Mouse (Mus musculus) limb, embryonic 15.5 days (tissue): ENCODE data around the gene Tbc1d2. TPM values are rescaled to one million over a fixed set of nuclear protein-coding genes. Genes with fewer than 3 reads are reported as not detected.
"Not testable (repeated sequence)": the region's sequence is repeated elsewhere in the genome, so short reads cannot be mapped to it uniquely, and the experiment has no call there.

ENCODE experiments used
- ATAC-seq: fragments of 200-750 bp; cut with Nextera tagmentation; 2 replicates; pipeline ENCODE4 v1.8.0; 2017; ENCODE audit warnings: low read depth, moderate TSS enrichment; ENCODE audit not compliant: insufficient number of reproducible peaks, low FRiP score, low TSS enrichment
- H3K27ac ChIP-seq: fragments of 300-500 bp; sonication (generic); 2 replicates; pipeline ENCODE4 v1.5.1; 2015; ENCODE audit warnings: moderate library complexity, mild to moderate bottlenecking, inconsistent platforms
- H3K27me3 ChIP-seq: fragments of 300-500 bp; sonication (generic); 2 replicates; pipeline ENCODE4 v1.6.1; 2015; ENCODE audit warnings: inconsistent platforms
- H3K36me3 ChIP-seq: fragments of 300-500 bp; sonication (generic); 2 replicates; pipeline ENCODE4 v1.6.1; 2015; ENCODE audit warnings: inconsistent platforms
- H3K4me1 ChIP-seq: fragments of 300-500 bp; sonication (generic); 2 replicates; pipeline ENCODE4 v1.6.1; 2015; ENCODE audit warnings: inconsistent platforms
- H3K4me2 ChIP-seq: fragments of 300-500 bp; sonication (generic); 2 replicates; pipeline ENCODE4 v1.6.1; 2015; ENCODE audit warnings: mild to moderate bottlenecking, inconsistent platforms
- H3K4me3 ChIP-seq: fragments of 300-500 bp; sonication (generic); 2 replicates; pipeline ENCODE4 v1.5.1; 2015; ENCODE audit warnings: mild to moderate bottlenecking, inconsistent platforms
- H3K9ac ChIP-seq: fragments of 300-500 bp; sonication (generic); 2 replicates; pipeline ENCODE4 v1.6.1; 2015; ENCODE audit warnings: inconsistent platforms
- H3K9me3 ChIP-seq: fragments of 300-500 bp; sonication (generic); 2 replicates; pipeline ENCODE4 v1.6.1; 2016; ENCODE audit warnings: inconsistent platforms
- WGBS: fragments of 180-500 bp; shearing (Covaris S2); methylation state at CpG from one replicate; pipeline ENCODE4 v1.1.7; 2015; 5-methylcytosine and 5-hydroxymethylcytosine counted together
- polyA plus RNA-seq: library from polyadenylated mRNA; unstranded; fragments of >200 nt; fragmentation: Nextera tagmentation; extraction: Ambion mirVana; gene quantifications from 2 replicates; pipeline ENCODE4 v1.2.1, GENCODE M21; 2015

Gene Tbc1d2
- polyA plus RNA-seq, 1 experiment from 2014 or later, result 2.5 TPM

DNA sequence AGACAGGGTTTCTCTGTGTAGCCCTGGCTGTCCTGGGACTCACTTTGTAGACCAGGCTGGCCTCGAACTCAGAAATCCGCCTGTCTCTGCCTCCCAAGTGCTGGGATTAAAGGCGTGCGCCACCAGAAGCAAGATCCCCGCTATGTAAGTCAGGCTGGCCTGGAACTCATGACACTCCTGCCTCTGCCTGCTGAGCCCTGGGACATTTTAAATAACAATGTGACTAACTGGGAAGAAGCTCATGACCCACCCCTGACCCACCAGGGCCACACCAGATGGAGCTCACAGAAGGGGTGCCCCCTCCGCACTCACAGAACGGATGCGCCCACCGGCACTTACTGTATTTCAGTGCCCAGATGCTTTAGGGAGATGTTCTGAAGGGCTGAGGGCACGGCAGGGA lies 12.8 kb downstream of the Tbc1d2 start:
- H3K36me3 ChIP-seq, ATAC-seq, H3K27ac ChIP-seq, H3K27me3 ChIP-seq, H3K4me3 ChIP-seq, H3K9ac ChIP-seq, H3K4me1 ChIP-seq, H3K9me3 ChIP-seq, H3K4me2 ChIP-seq: not testable (repeated sequence)
- WGBS, result 89% methylated on average over 10 of the region's 10 CpGs

DNA sequence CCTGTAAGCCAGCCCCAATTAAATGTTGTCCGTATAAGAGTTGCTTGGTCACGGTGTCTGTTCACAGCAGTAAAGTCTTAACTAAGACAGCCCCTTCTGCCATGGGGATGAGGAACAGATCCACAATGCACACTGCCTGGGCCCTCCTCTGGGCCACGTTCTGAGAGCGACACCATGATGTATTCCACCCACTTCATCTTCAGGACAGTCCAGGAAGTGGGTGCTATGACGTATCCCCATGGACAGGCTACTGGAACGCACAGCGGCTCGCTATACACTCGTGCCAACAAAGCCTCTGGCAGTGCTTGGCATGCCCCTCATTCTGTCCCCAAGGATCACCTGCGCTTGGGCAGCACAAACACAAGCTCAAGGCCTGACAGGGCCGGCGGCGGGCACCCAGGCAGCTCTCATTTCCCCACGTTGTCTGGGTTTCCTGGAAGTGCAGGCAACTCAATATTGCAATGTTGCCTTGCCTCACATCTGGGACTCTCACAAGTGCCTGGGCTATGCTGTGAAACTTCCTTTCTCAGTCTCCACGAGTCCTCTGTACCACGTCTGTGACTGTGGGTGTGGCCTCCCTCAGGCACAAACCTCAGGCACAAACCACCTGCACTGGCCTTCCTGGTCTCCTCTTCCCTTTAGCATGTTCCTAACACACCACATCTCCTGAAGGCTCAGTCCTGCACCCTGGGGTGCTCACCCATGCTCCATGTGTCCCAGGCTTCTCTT lies 14.1 kb downstream of the Tbc1d2 start:
- Histone ChIP-seq H3K4me2 (no peak overlapping the region), H3K27ac (no peak overlapping the region), H3K27me3 (no peaks in the 10 kb centered on the region), H3K36me3 (no peaks in the 10 kb centered on the region), H3K4me1 (no peaks in the 10 kb centered on the region), H3K4me3 (no peak overlapping the region), H3K9me3 (no peaks in the 10 kb centered on the region), H3K9ac (no peak overlapping the region)
- peak; percentile 30; the same call in 1 of the 2 replicates for ATAC-seq
- WGBS, result 80% methylated on average over 16 of the region's 16 CpGs

- H3K4me1 ChIP-seq, result 0 out of 2 replicates have a peak, but pooled peaks cover 2% of the 10 kb centered on the region
- H3K27ac ChIP-seq, result no peak overlapping the region
- 64% methylated on average over 6 of the region's 6 CpGs for WGBS
- no peak overlapping the region for H3K9ac ChIP-seq
- no peaks in the 10 kb centered on the region for H3K9me3 ChIP-seq
- H3K27me3 ChIP-seq, result no peaks in the 10 kb centered on the region
- no peak overlapping the region for H3K4me3 ChIP-seq
- H3K36me3 ChIP-seq, result no peaks in the 10 kb centered on the region
- no peak overlapping the region for H3K4me2 ChIP-seq
- ATAC-seq, result no peak
Measured at GRCm38 (mm10) chr4:46634881-46635280, 15.1 kb downstream of the Tbc1d2 start.

DNA sequence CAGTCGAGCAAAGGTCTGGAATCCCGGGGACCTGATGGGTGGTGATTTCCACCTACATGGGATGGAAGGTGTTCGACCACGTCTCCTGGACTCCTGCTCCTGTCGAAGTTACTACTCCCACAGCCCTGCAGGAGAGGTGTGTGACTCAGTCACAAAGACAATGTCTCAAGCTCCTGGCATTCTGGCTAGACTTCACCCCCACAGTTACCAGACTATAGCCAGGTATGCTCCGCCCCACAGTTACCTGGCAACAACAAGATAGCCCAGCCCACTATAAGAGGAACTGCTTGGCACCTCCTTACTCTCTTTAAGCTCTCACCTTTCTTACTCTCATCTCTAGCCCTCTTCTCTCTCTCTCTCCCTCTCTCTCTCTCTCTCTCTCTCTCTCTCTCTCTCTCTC lies 16.4 kb downstream of the Tbc1d2 start:
- H3K4me3 ChIP-seq, ATAC-seq, H3K4me2 ChIP-seq, H3K27ac ChIP-seq, H3K36me3 ChIP-seq, H3K9ac ChIP-seq, H3K27me3 ChIP-seq, H3K4me1 ChIP-seq, H3K9me3 ChIP-seq: not testable (repeated sequence)
- 68% methylated on average over 6 of the region's 6 CpGs for WGBS

- H3K27ac ChIP-seq, result no peak overlapping the region
- H3K4me3 ChIP-seq, result no peak overlapping the region
- ATAC-seq, result no peak
- H3K9ac ChIP-seq, result no peak overlapping the region
- no peaks in the 10 kb centered on the region for H3K9me3 ChIP-seq
- peaks cover 8% of the 10 kb centered on the region; the same call in 1 of the 2 replicates for H3K4me1 ChIP-seq
- no peak overlapping the region for H3K4me2 ChIP-seq
- WGBS, result 54% methylated on average over 2 of the region's 2 CpGs
- no peaks in the 10 kb centered on the region for H3K27me3 ChIP-seq
- H3K36me3 ChIP-seq, result no peaks in the 10 kb centered on the region
Measured at GRCm38 (mm10) chr4:46632465-46632864, 17.5 kb downstream of the Tbc1d2 start.

DNA sequence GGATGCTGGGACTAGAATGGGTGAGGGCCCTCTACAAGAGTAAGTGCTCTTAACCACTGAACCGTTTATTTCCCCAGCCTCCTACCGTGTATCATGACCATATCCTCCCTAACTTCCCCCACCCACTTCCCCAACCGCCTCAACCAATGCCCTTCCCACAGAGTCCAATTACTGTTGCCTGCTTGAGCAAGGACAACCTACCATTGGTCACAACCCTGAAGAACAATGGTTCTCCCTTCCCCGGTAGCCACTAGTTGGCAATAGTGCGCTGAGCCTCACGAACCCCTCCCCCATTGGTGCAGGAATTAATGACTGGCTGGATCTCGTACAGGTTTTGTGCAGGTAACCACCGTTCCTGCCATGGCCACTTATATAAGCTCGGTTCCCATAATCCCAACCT lies 19.6 kb downstream of the Tbc1d2 start:
- no peak for ATAC-seq
- no peaks in the 10 kb centered on the region for H3K9me3 ChIP-seq
- H3K4me3 ChIP-seq, result no peak overlapping the region
- no peaks in the 10 kb centered on the region for H3K36me3 ChIP-seq
- no peak overlapping the region for H3K27ac ChIP-seq
- no peak overlapping the region for H3K9ac ChIP-seq
- H3K27me3 ChIP-seq, result no peaks in the 10 kb centered on the region
- no peak overlapping the region for H3K4me2 ChIP-seq
- 53% methylated on average over 9 of the region's 9 CpGs for WGBS
- peaks cover 8% of the 10 kb centered on the region; the same call in 1 of the 2 replicates for H3K4me1 ChIP-seq

DNA sequence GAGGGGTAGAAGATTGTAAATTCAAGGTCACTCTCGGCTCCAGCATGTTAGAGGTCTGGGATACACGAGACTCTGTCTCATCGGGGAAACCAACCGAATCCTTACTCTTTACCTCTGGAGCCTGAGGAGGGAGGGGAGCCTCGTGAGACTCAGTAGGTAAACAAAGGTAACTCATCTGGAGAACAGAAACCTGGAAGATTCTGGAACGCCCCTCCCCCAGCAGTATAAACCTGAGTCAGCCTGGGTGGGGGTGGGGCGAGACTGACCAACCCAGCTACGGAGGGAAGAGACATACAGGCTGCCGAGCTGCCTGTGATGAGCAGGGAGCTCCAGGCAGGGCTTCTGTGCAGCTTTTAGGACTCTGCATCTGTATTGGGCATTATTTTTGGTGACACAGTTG lies 21.1 kb downstream of the Tbc1d2 start:
- no peaks in the 10 kb centered on the region for H3K36me3 ChIP-seq
- WGBS, result 28% methylated on average over 9 of the region's 9 CpGs
- H3K4me1 ChIP-seq, result peaks cover 8% of the 10 kb centered on the region; the same call in 1 of the 2 replicates
- no peak overlapping the region for H3K27ac ChIP-seq
- no peak overlapping the region for H3K4me2 ChIP-seq
- ATAC-seq, result no peak
- H3K9me3 ChIP-seq, result no peaks in the 10 kb centered on the region
- no peak overlapping the region for H3K4me3 ChIP-seq
- H3K9ac ChIP-seq, result no peak overlapping the region
- H3K27me3 ChIP-seq, result no peaks in the 10 kb centered on the region

GRCm38 (mm10) chr4:46628081-46628480 lies 21.9 kb downstream of the Tbc1d2 start:
- H3K27ac ChIP-seq, result no peak overlapping the region
- WGBS, result 68% methylated on average over 11 of the region's 11 CpGs
- no peak overlapping the region for H3K9ac ChIP-seq
- no peak for ATAC-seq
- H3K4me3 ChIP-seq, result no peak overlapping the region
- no peaks in the 10 kb centered on the region for H3K36me3 ChIP-seq
- H3K27me3 ChIP-seq, result no peaks in the 10 kb centered on the region
- H3K4me1 ChIP-seq, result peaks cover 8% of the 10 kb centered on the region; the same call in 1 of the 2 replicates
- no peaks in the 10 kb centered on the region for H3K9me3 ChIP-seq
- H3K4me2 ChIP-seq, result no peak overlapping the region

- H3K27ac ChIP-seq, result no peak overlapping the region
- no peak overlapping the region for H3K4me2 ChIP-seq
- no peaks in the 10 kb centered on the region for H3K27me3 ChIP-seq
- no peak for ATAC-seq
- no peak overlapping the region for H3K9ac ChIP-seq
- WGBS, result 84% methylated on average over 10 of the region's 10 CpGs
- H3K36me3 ChIP-seq, result no peaks in the 10 kb centered on the region
- no peak overlapping the region for H3K4me3 ChIP-seq
- peaks cover 8% of the 10 kb centered on the region; the same call in 1 of the 2 replicates for H3K4me1 ChIP-seq
- no peaks in the 10 kb centered on the region for H3K9me3 ChIP-seq
Measured at GRCm38 (mm10) chr4:46625101-46625500, 24.9 kb downstream of the Tbc1d2 start.

DNA sequence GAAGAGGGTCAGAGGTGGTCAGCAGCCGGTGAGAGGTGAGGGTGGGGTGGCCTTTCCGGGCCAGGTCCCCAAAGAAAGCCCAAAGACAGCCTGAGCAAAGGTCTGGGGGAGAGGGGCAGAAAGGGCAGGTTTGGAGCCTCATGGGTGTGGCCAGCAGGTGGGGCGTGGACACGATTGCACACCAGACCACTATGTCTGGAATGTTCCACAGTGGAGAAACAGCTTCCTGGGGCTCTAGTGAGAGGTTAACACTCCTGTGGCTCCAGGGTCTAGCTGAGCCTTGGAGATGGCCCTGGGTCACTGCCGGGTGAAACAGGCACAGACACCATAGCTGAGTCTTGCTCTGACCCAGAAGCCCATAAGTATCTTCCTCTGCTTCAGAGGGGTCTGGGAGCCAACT lies 27.0 kb downstream of the Tbc1d2 start:
- WGBS, result 74% methylated on average over 5 of the region's 5 CpGs
- no peak overlapping the region for H3K4me2 ChIP-seq
- H3K4me1 ChIP-seq, result 0 out of 2 replicates have a peak, but pooled peaks cover 4% of the 10 kb centered on the region
- ATAC-seq, result no peak
- no peaks in the 10 kb centered on the region for H3K36me3 ChIP-seq
- H3K9ac ChIP-seq, result no peak overlapping the region
- H3K9me3 ChIP-seq, result no peaks in the 10 kb centered on the region
- no peaks in the 10 kb centered on the region for H3K27me3 ChIP-seq
- no peak overlapping the region for H3K4me3 ChIP-seq
- H3K27ac ChIP-seq, result no peak overlapping the region

GRCm38 (mm10) chr4:46620946-46621345 lies 29.1 kb downstream of the Tbc1d2 start:
- no peak overlapping the region for H3K4me3 ChIP-seq
- H3K27me3 ChIP-seq, result no peaks in the 10 kb centered on the region
- H3K4me1 ChIP-seq, result 0 out of 2 replicates have a peak, but pooled peaks cover 4% of the 10 kb centered on the region
- no peaks in the 10 kb centered on the region for H3K36me3 ChIP-seq
- WGBS, result 74% methylated on average over 8 of the region's 8 CpGs
- H3K9ac ChIP-seq, result no peak overlapping the region
- H3K27ac ChIP-seq, result no peak overlapping the region
- no peak overlapping the region for H3K4me2 ChIP-seq
- no peak for ATAC-seq
- no peaks in the 10 kb centered on the region for H3K9me3 ChIP-seq

DNA sequence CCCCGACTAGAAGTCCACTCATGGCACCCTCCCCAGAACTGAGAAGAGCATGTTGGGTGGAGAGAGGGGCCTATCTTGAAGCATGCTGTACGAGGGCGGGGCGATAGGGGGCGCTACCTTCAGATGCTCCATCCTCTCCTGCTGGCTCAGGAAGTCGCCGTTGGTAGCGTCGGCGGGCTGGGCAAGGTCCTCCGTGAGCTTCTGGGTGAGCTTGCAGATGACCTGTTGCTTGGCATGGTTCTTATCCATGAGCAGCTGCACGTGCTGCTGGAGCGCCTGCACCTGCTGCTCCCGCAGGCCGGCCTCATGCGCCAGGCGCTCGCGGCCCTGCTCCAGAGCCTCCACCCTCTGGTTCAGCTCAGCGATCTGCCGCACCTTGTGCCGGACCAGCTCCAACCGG lies 29.7 kb downstream of the Tbc1d2 start:
- 0 out of 2 replicates have a peak, but pooled peaks cover 4% of the 10 kb centered on the region for H3K27me3 ChIP-seq
- no peak overlapping the region for H3K4me3 ChIP-seq
- WGBS, result 8% methylated on average over 23 of the region's 23 CpGs
- no peak overlapping the region for H3K27ac ChIP-seq
- H3K4me1 ChIP-seq, result 0 out of 2 replicates have a peak, but pooled peaks cover 4% of the 10 kb centered on the region
- H3K4me2 ChIP-seq, result no peak overlapping the region
- no peak for ATAC-seq
- H3K36me3 ChIP-seq, result no peaks in the 10 kb centered on the region
- no peaks in the 10 kb centered on the region for H3K9me3 ChIP-seq
- no peak overlapping the region for H3K9ac ChIP-seq
